Mouse (Mus musculus) olfactory bulb, adult 2 months (tissue): ENCODE data around the gene Mansc4.

ENCODE experiments used
- CTCF ChIP-seq: fragments of 200-500 bp; IDR thresholded peaks from 2 replicates; pipeline ENCODE4 v1.5.1; 2012; ENCODE audit warnings: low read depth, mild to moderate bottlenecking, low read length, moderate library complexity; ENCODE audit not compliant: insufficient read depth
- POLR2A ChIP-seq: fragments of 200-500 bp; IDR thresholded peaks from 2 replicates; pipeline ENCODE4 v1.6.1; 2012; ENCODE audit warnings: mild to moderate bottlenecking, low read depth, low read length, moderate library complexity; ENCODE audit not compliant: insufficient read depth

DNA sequence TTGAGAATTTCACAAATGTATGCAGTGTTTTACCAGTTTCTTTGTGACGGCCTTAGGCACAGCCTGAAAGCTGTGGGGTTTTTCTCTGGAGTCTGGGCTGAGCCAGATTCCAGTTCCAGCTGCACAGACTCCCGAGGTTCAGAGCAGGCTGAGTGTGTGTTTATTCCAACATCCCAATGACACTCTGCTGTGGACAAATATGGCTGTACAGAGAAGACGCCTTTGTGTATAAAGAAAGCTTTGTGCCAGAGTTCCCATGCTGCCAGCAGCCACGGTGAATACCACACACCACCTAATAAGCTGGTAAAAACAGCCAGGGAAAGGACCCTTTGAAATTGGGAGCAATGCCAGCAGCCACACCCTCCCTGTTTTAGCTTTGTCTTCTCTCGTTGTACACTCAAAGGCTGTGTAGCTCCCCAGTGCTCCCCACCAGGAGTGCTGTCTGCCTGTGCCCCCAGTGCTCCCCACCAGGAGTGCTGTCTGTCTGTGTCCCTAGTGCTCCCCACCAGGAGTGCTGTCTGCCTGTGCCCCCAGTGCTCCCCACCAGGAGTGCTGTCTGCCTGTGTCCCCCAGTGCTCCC, 10.9 kb downstream of the Mansc4 start:
- no peak for TF ChIP-seq CTCF
- no peak for TF ChIP-seq POLR2A
